Mouse (Mus musculus) hindbrain, embryonic 15.5 days (tissue): Measurements from ENCODE around the gene Dlgap3. TPM values are rescaled to one million over a fixed set of nuclear protein-coding genes. Genes with fewer than 3 reads are reported as not detected.

Source experiments
- ATAC-seq: fragments of 200-750 bp; cut with Nextera tagmentation; 2 replicates; pipeline ENCODE4 v1.8.0; 2017; ENCODE audit warnings: low read depth, moderate number of reproducible peaks, moderate TSS enrichment; ENCODE audit not compliant: low FRiP score
- H3K27ac ChIP-seq: fragments of 300-500 bp; sonication (generic); replicated peaks from 2 replicates; pipeline ENCODE4 v1.5.1; 2015; ENCODE audit warnings: mild to moderate bottlenecking, inconsistent platforms
- H3K27me3 ChIP-seq: fragments of 300-500 bp; sonication (generic); 2 replicates; pipeline ENCODE4 v1.6.1; 2015; ENCODE audit warnings: control low read depth, inconsistent platforms
- H3K36me3 ChIP-seq: fragments of 300-500 bp; sonication (generic); 2 replicates; pipeline ENCODE4 v1.6.1; 2015; ENCODE audit warnings: control low read depth, inconsistent platforms
- H3K4me1 ChIP-seq: fragments of 300-500 bp; sonication (generic); replicated peaks from 2 replicates; pipeline ENCODE4 v1.6.1; 2015; ENCODE audit warnings: control low read depth, inconsistent platforms
- H3K4me2 ChIP-seq: fragments of 300-500 bp; sonication (generic); 2 replicates; pipeline ENCODE4 v1.6.1; 2015; ENCODE audit warnings: moderate library complexity, mild to moderate bottlenecking, inconsistent platforms
- H3K4me3 ChIP-seq: fragments of 300-500 bp; sonication (generic); 2 replicates; pipeline ENCODE4 v1.5.1; 2015; ENCODE audit warnings: mild to moderate bottlenecking, inconsistent platforms
- H3K9ac ChIP-seq: fragments of 300-500 bp; sonication (generic); 2 replicates; pipeline ENCODE4 v1.6.1; 2015; ENCODE audit warnings: inconsistent platforms
- H3K9me3 ChIP-seq: fragments of 300-500 bp; sonication (generic); 2 replicates; pipeline ENCODE4 v1.6.1; 2016; ENCODE audit warnings: control low read depth, inconsistent platforms
- WGBS: fragments of 180-500 bp; shearing (Covaris S2); methylation state at CpG from one replicate; pipeline ENCODE4 v1.1.7; 2015; 5-methylcytosine and 5-hydroxymethylcytosine counted together
- polyA plus RNA-seq: library from polyadenylated mRNA; unstranded; fragments of >200 nt; fragmentation: Nextera tagmentation; extraction: Ambion mirVana; gene quantifications from 2 replicates; pipeline ENCODE4 v1.2.1, GENCODE M21; 2015

The Dlgap3 gene
- polyA plus RNA-seq, 1 experiment from 2014 or later: 32.0 TPM

DNA sequence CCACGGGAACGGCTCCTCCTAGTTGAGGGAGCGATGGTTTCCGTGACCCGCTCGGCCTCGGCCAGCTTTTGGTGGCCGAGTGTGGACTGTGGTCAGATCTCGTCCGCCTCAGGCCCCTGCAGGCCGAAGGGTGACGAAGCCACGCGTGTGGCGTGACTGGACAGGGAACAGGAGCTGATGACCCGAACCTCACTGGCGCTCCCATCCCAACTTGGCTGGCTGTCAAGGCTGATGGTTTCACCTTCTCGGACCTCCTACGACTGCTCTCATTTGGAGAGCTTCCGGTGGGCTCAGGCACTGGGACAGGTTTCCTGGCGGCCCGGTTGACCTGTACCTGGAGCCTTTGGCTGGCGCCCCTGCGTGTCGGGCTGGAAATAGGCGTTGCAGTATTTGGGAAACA is 74.9 kb downstream of the Dlgap3 start:
- Histone ChIP-seq H3K36me3 (peaks cover 11% of the 10 kb centered on the region), H3K27me3 (no peaks in the 10 kb centered on the region), H3K4me2 (peak overlapping the region; percentile 87), H3K27ac (peak overlapping the region; percentile 61; the same call in 1 of the 2 replicates), H3K4me1 (peaks cover 17% of the 10 kb centered on the region), H3K4me3 (peak overlapping the region; percentile 90), H3K9ac (peak overlapping the region; percentile 87), H3K9me3 (no peaks in the 10 kb centered on the region)
- ATAC-seq: peak; percentile 70
- WGBS: under 1% methylated on average over 26 of the region's 26 CpGs

DNA sequence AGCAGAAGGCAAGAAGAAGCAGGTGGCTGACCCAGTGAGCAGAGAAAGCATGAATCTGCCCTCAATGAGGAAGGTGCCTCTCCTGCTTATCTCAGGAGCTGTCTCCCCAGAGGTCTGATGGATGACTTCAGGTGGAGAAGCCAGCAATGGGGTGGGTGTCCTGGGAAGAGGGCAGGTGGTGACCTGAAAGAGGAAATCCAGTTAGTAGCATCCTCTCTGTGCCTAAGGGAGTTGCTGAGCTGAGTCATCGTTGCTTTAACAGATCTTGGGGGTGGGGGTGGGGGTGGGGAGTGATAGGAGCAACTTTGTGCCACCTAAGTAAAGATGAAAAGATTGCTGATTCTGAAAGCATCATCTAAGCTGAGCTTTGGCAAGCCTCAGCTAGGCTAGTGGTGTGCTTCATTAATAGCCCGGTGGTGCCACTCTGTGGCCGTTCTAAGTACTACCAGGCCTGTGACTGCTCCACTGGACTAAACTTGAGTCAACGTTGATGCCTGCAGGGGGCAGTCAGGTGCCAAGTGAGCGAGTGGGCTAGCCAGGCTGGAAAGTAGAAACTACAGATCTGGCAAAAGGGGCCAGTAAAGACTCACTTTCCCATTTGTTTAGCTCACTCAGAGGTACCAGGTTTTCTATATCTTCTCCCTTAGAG is 80.8 kb downstream of the Dlgap3 start:
- Histone ChIP-seq H3K4me1 (peaks cover 9% of the 10 kb centered on the region), H3K27ac (no peak overlapping the region), H3K36me3 (peaks cover 11% of the 10 kb centered on the region), H3K27me3 (no peaks in the 10 kb centered on the region), H3K4me3 (no peak overlapping the region), H3K9me3 (no peaks in the 10 kb centered on the region), H3K4me2 (no peak overlapping the region), H3K9ac (no peak overlapping the region)
- peak; percentile 91 for ATAC-seq
- WGBS: under 1% methylated on average over 5 of the region's 5 CpGs

DNA sequence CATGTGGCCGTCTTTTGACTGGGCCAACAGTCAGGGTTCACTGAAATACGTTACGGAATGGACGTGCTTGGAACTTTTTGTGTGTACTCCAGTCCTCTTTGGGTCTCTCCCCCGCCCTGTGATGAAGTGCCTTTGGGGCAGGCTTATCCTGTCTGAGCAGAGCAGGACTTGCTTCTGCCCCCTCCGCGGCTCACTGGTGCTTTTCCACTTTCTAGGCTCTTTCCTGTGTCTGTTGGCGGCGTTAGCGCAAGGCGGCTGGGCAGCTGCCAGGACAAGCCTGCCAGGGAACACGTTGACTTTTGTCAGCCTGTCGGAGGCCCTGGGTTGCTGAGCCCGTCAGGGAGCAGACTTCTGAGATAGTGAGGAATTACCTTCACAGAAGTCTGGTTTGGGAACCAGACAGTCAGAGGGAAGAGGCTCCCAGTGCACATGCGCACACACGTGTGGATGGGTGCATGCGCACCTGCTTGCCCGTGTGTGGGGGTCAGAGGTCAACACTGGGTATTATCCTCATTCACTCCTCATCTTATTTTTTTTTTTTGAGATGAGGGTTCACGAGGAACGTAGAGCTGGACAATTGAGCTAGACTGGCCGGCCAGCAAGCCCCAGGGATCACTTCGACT is 83.1 kb downstream of the Dlgap3 start:
- ATAC-seq: peak; percentile 44; the same call in 1 of the 2 replicates
- Histone ChIP-seq H3K9ac (no peak overlapping the region), H3K27me3 (no peaks in the 10 kb centered on the region), H3K9me3 (no peaks in the 10 kb centered on the region), H3K4me3 (no peak overlapping the region), H3K4me2 (peak overlapping the region; percentile 10; the same call in 1 of the 2 replicates), H3K36me3 (peaks cover 11% of the 10 kb centered on the region), H3K27ac (no peak overlapping the region), H3K4me1 (peaks cover 3% of the 10 kb centered on the region; the same call in 1 of the 2 replicates)
- WGBS: 51% methylated on average over 22 of the region's 22 CpGs

DNA sequence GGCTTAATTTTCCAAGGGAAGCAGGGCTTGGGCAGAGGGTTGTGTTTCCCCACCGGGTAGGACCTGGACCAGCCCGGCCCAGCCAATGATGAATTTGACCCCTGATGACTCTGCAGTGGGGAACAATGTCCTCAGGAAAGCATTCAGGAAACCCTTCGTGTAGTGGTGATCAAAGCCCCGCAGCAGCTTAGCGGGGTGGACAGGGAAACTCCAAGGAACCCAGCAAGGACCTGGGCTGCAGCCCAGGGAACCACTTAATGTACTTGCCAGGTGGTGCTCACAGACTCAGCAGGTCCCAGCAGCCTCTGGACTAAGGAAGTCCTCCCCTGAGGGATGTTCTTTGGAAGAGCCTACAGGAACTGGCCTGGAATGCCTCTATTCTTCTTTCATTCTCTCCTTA is 87.7 kb downstream of the Dlgap3 start:
- no peak overlapping the region for H3K27ac ChIP-seq
- no peak overlapping the region for H3K4me2 ChIP-seq
- WGBS: 59% methylated on average over 5 of the region's 5 CpGs
- H3K4me3 ChIP-seq: no peak overlapping the region
- no peak for ATAC-seq
- no peaks in the 10 kb centered on the region for H3K36me3 ChIP-seq
- no peaks in the 10 kb centered on the region for H3K27me3 ChIP-seq
- no peak overlapping the region for H3K9ac ChIP-seq
- peaks cover 3% of the 10 kb centered on the region; the same call in 1 of the 2 replicates for H3K4me1 ChIP-seq
- H3K9me3 ChIP-seq: no peaks in the 10 kb centered on the region

DNA sequence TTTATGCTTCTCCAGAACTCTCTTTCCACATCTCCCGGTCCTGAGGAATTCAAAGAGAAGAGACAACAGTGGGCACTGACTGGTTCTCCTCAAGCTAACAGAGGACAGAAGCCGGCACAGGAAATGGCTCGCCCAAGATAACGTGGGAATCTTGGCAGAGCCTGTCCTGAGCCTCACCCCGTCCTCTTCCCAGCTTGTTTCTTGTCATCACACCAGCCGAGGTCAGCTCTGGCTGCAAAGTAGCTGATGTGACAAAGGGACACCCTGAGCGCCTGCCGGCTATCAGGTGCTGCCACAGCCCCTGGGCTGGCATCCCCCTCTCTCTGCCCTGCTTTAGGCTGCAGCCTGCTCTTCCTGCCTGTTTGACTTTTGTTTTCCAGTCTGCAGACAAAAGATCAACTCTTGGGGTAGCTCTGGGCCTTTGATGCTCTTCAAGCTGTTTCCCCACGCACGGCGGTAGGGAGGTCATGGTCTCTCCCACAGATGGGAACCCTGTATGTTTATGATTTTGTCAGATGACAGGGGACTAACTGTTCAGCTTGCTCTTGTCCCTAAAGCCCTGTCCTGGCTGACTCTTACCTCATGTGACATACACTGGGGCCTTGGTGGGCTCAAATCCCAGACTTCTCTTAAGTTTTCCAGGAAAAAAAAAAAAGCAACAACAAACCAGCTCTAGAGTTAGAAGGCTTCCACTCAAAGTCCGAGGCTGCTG is 89.3 kb downstream of the Dlgap3 start:
- H3K9me3 ChIP-seq: no peaks in the 10 kb centered on the region
- H3K4me2 ChIP-seq: no peak overlapping the region
- ATAC-seq: no peak
- no peak overlapping the region for H3K9ac ChIP-seq
- no peak overlapping the region for H3K4me3 ChIP-seq
- no peak overlapping the region for H3K27ac ChIP-seq
- H3K4me1 ChIP-seq: no peaks in the 10 kb centered on the region
- H3K36me3 ChIP-seq: no peaks in the 10 kb centered on the region
- 58% methylated on average over 12 of the region's 12 CpGs for WGBS
- no peaks in the 10 kb centered on the region for H3K27me3 ChIP-seq

DNA sequence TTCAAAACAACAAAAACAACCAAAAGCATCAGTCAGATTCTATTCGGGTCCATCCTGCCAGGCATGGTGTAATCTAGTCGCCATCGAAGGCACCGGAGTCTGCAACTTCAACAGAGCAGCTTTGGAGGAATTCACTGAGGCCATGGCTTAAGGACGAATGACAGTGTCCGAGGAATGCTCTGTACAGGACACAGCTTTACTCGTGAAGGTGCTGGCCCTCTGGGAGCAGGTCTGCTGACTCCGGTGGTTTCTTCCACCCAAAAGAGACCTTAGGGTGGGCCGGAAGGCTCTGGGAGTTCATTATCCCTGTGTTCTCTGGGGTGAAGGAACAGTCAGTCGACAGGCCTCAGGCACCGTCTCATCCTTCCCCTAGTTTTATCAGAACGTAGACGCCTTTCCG is 92.6 kb downstream of the Dlgap3 start:
- no peaks in the 10 kb centered on the region for H3K27me3 ChIP-seq
- no peaks in the 10 kb centered on the region for H3K36me3 ChIP-seq
- H3K9ac ChIP-seq: no peak overlapping the region
- H3K4me2 ChIP-seq: no peak overlapping the region
- H3K4me1 ChIP-seq: no peaks in the 10 kb centered on the region
- no peak overlapping the region for H3K27ac ChIP-seq
- no peak for ATAC-seq
- WGBS: 94% methylated on average over 14 of the region's 14 CpGs
- H3K9me3 ChIP-seq: no peaks in the 10 kb centered on the region
- no peak overlapping the region for H3K4me3 ChIP-seq

DNA sequence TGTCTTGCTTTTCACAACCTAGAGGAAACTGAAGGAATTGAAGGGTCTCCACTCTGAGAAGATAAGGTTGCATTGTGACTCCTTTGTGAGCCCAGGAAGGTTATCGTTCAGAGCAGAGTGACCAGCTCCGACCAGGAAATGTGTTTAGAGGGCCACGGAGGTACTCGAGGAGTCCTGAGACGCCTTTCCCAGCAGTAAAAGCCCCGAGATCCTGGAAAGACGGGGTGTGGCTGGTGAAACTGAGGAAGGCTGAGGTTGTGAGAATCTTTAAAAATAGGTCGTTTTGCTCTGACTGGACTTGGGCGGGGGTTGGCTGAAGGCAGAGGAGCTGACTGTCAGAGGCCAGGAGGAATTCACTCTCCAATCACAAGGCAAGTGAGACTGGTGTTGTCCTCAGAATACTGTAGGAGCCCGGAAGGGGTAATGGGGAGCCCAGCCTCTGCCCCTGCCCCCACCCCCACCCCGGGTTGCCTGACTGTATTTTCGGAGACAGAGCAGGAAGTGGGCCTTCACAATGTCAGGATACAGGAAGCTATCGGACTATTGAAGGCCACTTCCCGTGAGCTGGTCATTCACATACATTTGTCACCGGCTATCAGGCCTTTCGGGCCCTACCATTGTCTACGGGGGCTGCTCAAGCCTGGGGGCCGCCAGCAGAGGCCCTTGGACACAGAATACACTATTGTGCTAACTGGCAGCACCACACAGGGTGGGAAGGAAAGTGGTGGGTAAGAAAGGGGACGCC is 94.6 kb downstream of the Dlgap3 start:
- no peaks in the 10 kb centered on the region for H3K9me3 ChIP-seq
- H3K4me1 ChIP-seq: no peaks in the 10 kb centered on the region
- H3K9ac ChIP-seq: no peak overlapping the region
- no peak for ATAC-seq
- no peaks in the 10 kb centered on the region for H3K36me3 ChIP-seq
- no peak overlapping the region for H3K27ac ChIP-seq
- WGBS: 52% methylated on average over 19 of the region's 19 CpGs
- H3K4me3 ChIP-seq: no peak overlapping the region
- H3K27me3 ChIP-seq: no peaks in the 10 kb centered on the region
- H3K4me2 ChIP-seq: no peak overlapping the region

DNA sequence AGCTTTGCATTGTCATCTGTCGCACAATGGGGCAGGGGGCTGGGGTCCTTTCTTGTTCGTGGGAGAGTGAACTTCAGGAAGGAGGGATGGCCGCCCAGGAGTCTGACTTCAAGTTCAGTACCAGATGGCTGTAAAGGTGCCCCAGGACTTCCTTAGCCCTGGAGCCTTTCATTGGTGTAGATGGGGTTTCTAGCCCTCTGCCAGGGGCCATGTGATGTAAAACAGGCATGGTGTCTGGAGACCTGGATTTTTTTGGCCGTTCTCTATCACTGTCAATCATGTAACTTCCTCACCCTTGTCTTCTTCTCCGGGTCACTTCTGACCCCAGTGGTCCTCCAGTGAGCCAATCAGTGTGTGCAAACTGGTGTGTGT is 95.2 kb downstream of the Dlgap3 start:
- no peak overlapping the region for H3K27ac ChIP-seq
- H3K4me2 ChIP-seq: no peak overlapping the region
- H3K36me3 ChIP-seq: no peaks in the 10 kb centered on the region
- no peaks in the 10 kb centered on the region for H3K4me1 ChIP-seq
- no peak overlapping the region for H3K9ac ChIP-seq
- H3K27me3 ChIP-seq: no peaks in the 10 kb centered on the region
- H3K4me3 ChIP-seq: no peak overlapping the region
- 49% methylated on average over 5 of the region's 5 CpGs for WGBS
- no peaks in the 10 kb centered on the region for H3K9me3 ChIP-seq
- no peak for ATAC-seq

DNA sequence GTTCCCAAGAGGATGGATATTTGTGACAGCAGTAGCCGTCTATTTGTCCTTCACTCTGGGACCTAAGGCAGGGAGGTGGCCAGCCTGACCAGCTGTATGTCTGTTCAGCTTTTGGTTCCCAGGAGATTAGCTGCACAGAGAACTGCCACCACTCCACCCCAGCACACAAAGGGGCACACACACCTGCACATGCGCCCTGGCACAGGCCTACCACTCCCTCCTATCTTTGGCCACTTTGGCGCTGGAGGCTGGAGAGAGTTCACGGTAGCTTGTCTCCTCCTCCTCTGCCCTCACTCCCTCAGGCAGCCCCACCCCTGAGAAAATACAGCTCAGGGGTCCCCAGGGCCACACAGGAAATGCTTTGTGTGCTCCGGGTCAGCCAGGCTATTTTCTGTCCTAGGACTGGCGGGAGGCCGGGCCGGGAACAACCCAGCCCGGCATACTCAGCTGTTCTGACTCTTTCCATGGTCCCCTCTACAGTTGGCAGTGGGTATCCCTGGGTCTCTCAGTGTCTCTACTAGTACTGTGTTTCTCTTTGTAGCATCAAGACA is 109.5 kb downstream of the Dlgap3 start:
- ATAC-seq: no peak
- Histone ChIP-seq H3K27me3 (no peaks in the 10 kb centered on the region), H3K4me3 (no peak overlapping the region), H3K9me3 (no peaks in the 10 kb centered on the region), H3K4me1 (no peaks in the 10 kb centered on the region), H3K9ac (no peak overlapping the region), H3K27ac (no peak overlapping the region), H3K4me2 (no peak overlapping the region), H3K36me3 (no peaks in the 10 kb centered on the region)
- WGBS: 55% methylated on average over 9 of the region's 9 CpGs

DNA sequence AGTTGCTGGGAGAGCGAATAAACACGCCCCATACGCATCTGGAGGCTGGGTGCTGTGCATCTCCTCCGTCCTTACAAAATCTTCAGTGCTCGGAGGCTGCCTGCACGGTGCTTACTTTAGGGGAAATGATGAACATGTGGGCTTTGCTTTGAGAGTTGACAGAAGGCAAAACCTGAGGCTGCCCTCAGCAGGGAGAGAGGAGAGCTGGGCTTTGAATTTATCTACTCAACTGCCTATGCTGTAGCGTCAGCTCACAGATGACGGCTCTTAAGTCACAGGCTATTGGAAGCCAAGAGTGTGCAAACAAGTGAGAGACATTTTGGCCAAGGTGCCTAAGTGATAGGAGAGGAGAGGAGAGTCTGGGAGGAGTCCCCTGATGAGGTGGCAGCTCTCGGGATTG is 110.2 kb downstream of the Dlgap3 start:
- H3K4me1 ChIP-seq: no peaks in the 10 kb centered on the region
- ATAC-seq: no peak
- no peak overlapping the region for H3K4me3 ChIP-seq
- no peak overlapping the region for H3K4me2 ChIP-seq
- 81% methylated on average over 9 of the region's 9 CpGs for WGBS
- H3K27ac ChIP-seq: no peak overlapping the region
- H3K27me3 ChIP-seq: no peaks in the 10 kb centered on the region
- no peaks in the 10 kb centered on the region for H3K9me3 ChIP-seq
- no peaks in the 10 kb centered on the region for H3K36me3 ChIP-seq
- H3K9ac ChIP-seq: no peak overlapping the region
